Mouse (Mus musculus) MEL-GATA-1-ER (cell line): Measurements from ENCODE around the gene 9330161L09Rik.
"Not testable (repeated sequence)": the region's sequence is repeated elsewhere in the genome, so short reads cannot be mapped to it uniquely, and the experiment has no call there.

Experiments
- DNase-seq: peaks from one replicate; pipeline ENCODE4 v3.0.0-alpha.2; 2012; ENCODE audit warnings: low read depth; ENCODE audit errors: extremely low read depth

The 9330161L09Rik gene

DNA sequence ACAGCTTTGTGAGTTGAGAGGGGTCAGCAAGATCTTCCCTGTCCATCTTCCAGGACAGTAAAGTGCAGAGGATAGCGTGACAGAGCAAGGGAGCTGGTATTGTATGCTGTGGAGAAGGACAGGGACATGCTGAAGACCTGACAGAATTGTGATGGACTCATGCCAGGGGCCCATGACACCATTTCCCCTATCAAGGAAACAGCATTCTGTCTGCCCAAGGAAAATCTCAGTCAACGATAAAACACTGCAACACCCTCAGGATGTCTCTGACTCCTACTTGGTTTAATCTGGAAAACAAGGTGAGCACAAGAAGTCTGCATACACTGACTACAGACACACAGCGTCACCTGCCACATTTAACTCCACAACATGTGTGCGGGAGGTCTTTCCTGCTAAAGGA is at the start of gene 9330161L09Rik:
Gene 9330161L09Rik (minus strand): TSS at position 101 of the 400 bp plus-strand sequence.
- DNase-seq = no peak

DNA sequence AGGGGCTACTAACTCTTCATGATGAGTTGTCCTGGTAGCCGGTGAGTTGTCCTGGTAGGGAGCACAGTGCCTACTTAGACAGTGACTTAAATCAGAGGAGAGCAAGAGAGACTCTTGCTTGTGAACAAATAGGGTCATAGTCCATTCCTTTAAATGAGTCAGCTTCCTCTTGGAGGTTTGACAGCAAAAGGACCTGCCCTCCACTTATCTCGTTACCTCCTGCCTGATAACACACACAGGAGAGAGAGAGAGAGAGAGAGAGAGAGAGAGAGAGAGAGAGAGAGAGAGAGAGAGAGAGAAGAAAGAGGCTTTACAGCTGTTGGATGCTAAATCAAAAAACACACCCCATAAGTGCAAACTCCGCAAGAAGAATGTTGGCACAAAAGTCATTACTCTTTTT is 49.5 kb upstream of the 9330161L09Rik start, which contains the start of gene Ifi27l2b:
Gene Ifi27l2b (minus strand): TSS at position 84 of the 400 bp plus-strand sequence.
- DNase-seq = no peak

- DNase-seq = not testable (repeated sequence)
Measured at GRCm38 (mm10) chr12:103456727-103457126, 49.1 kb upstream of the 9330161L09Rik start.

DNA sequence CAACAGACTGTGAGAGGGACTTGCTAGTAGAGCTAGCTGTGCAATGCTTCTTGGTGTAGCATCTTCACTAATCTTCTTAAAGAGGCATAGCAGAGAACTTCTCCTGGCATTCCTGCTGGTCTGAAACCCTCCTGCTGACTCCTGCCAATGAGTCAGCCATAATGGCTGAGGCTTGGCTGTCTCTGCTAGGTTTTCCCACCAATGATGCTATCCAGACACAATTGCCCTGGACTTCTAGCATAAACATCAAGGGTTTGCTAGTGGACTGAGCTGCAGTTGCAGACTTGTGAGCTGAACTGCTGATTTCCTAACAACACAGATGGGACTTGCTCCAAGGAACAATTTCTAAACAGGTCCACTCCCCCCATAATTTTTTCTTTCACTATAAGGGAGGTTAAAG is 45.7 kb upstream of the 9330161L09Rik start:
- DNase-seq = no peak

- DNase-seq = no peak
Measured at GRCm38 (mm10) chr12:103445060-103445459, 37.4 kb upstream of the 9330161L09Rik start.

DNA sequence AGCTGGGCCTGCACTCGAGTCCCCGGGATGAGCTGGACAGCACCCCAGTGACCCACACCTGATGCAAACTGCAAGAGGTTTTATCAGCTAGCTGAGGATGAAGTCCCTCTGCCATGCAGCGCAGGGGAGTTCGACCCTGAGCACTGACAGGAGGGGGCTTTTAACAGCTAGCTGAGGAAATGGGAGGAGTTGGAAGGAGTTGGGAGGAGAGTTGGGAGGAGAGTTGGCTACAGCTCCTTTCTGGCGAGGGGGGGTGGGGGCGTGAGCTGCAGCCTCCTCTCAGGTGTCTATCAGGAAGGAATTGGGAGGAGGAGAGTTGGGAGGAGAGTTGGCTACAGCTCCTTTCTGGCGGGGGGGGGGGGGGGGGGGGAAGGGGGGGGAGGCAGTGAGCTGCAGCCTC is 36.6 kb upstream of the 9330161L09Rik start:
- not testable (repeated sequence) for DNase-seq

DNA sequence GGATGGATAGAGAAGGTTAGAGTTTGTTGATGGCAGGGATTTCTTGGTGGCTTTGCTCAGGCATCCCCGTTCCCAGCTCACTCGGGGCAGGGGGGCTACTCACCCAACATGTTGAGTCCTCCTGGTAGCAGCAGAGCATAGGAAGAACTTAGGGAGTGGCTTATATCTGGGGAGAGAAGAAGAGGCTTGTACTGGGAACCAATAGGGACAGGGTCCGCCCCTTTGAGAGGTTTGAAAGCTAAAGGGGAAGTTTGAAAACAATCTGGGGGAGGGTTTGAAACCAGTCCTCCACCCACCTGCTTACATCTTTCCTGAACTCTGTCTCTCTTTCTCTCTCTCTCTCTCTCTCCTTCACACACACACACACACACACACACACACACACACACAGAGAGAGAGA is 35.9 kb upstream of the 9330161L09Rik start, which contains the start of gene Ifi27l2a:
Gene Ifi27l2a (minus strand): TSS at position 157 of the 400 bp plus-strand sequence.
- peak; percentile 47 for DNase-seq

DNA sequence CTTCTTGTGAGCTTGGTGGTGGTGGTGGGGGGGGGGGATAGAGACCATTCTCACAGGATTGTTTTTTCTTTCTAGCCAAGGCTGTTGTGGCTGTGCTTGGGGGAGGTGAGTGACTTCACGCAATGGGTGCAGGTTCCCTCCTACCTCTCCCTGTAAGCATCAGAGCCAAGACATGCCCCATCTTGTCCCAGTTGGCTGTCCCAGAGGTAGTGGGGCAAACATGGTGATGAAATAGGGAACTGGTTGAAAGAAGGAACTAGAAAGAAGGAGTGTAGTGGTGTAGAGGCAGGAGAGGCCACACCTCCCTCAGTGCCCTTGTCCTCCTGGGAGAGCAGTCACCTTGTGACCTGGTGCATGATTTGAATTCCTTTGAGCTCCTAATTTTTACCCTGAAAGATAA is 30.0 kb upstream of the 9330161L09Rik start:
- no peak for DNase-seq

GRCm38 (mm10) chr12:103434861-103435260 is 27.2 kb upstream of the 9330161L09Rik start:
- no peak for DNase-seq

DNA sequence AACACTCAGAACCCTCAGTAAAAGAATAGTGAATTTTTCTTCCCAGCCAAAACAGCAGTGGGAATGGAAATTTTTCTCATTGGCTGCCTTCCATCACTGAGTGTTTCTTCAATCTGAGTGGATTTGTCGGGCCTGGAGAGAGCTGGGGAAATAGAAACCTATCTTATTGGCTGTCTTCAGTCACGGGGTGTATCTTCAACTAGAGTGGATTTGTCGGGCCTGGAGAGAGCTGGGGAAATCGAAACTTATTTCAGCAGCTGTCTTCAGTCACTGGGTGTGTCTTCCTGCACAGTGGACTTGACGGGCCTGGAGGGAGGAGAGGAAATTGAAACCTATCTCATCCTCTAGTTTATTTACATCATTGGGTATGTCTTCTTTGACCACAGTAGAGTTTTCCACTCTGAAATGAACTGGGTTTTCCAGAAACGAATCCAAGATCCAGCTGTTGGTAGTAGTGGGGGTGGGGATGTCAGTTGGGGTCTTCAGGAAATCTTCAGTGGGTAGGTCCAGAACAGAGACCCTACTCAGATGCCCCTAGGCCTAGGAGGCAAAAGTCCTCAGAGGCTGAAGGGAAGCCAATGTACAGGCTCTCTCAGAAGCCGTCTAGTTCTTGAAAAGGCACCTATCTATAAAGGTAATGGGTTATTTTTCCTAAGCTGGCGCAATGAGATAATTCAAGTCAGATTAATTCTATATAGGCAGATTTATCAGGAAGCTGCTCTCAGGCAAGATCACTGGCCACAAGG is 26.5 kb upstream of the 9330161L09Rik start, which contains the start of gene Ifi27:
Gene Ifi27 (plus strand): TSS at position 226 of the 746 bp plus-strand sequence.
- DNase-seq = peak; percentile 85

DNA sequence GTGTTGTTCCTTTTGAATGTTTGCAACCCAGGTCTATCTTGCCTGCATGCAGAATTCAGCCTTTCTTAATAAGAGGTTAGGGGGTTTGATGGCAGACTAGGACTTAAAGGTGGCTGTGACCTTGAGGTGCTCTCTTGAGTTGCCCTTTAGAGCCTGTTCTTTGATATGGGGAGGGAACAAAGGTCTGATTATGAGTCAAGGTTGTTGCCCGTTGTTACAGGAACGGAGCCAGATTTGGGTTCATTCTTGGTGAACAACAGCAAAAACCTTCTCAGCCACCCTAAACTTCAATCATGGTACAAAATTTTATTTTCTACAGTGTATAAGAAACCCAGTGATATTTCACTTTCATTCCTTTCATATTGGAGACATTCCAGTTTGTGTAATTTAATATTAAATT is 25.8 kb upstream of the 9330161L09Rik start:
- no peak for DNase-seq

DNA sequence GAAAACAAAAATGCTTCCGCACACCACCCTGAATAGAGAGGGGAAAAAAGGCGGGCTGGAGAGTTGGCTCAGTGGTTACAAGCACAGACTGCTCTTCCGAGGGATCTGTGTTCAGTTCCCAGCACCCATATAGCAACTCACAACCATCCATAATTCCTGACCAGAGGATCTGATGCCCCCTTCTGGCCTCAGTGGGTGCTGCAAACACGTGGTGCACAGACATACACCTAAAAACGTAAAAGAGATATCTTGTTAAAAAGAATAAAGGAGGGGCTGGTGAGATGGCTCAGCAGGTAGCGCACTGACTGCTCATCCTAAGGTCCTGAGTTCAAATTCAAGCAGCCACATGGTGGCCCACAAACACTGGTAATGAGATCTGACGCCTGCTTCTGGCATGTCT is 19.1 kb upstream of the 9330161L09Rik start:
- DNase-seq = no peak

DNA sequence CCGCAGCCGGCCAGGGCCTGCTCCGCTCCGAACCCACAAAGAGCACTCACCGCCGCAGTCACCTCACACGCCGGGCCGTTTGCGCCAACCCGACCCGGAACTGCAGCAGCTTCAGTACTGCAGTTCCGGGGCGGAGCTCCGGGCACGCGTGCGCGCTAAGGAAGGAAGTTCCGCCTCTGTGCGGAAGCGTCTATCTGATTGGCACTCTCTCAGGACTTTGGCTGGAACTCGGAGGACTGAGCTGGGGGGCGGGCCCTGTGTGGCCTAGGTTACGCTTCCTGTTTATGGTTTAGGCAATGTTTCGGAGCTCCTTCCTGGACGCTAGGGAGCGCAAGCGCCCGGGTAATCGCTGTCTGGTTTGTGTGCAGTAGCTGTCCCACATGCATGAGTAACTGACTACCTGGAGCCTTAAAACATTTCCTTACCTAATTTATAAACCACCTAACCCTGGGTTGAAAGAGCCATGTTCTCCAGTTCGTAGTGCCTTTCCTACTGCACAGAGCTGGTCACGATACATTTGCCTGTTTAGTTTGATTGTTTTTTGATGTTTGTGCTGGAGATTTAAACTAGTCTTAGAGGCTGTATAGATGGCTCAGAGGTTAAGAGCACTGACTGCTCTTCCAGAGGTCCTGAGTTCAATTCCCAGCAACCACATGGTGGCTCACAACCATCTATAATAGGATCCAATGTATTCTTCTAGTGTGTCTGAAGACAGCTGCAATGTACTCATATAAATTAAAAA is 18.3 kb upstream of the 9330161L09Rik start, which contains the start of gene Ddx24:
Gene Ddx24 (minus strand): TSS at position 102 of the 742 bp plus-strand sequence.
- DNase-seq = peak; percentile 98

GRCm38 (mm10) chr12:103425016-103425728 is 17.6 kb upstream of the 9330161L09Rik start:
- no peak for DNase-seq

- DNase-seq = no peak
Measured at GRCm38 (mm10) chr12:103408144-103408543, 524 bp upstream of the 9330161L09Rik start.

DNA sequence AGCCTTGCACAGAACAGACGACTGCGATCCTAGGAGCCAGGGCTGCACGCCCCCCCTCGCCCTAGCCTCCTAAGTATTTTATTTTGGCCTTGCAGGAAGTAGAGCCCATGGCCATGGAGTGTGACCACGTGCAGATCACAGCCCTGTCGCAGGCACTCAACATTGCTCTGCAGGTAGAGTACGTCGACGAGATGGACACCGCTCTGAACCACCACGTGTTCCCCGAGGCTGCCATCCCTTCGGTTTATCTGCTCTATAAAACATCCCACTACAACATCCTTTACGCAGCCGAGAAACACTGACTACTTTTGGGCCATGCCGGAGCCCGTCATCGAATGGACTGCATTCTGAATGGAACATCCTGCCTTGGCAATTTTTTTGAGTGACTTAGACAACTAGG is 3.5 kb downstream of the 9330161L09Rik start:
- no peak for DNase-seq

- no peak for DNase-seq
Measured at GRCm38 (mm10) chr12:103396751-103397150, 10.9 kb downstream of the 9330161L09Rik start.

GRCm38 (mm10) chr12:103395486-103396275 is 11.9 kb downstream of the 9330161L09Rik start:
- no peak for DNase-seq

GRCm38 (mm10) chr12:103393528-103393927 is 14.1 kb downstream of the 9330161L09Rik start:
- peak; percentile 91 for DNase-seq

DNA sequence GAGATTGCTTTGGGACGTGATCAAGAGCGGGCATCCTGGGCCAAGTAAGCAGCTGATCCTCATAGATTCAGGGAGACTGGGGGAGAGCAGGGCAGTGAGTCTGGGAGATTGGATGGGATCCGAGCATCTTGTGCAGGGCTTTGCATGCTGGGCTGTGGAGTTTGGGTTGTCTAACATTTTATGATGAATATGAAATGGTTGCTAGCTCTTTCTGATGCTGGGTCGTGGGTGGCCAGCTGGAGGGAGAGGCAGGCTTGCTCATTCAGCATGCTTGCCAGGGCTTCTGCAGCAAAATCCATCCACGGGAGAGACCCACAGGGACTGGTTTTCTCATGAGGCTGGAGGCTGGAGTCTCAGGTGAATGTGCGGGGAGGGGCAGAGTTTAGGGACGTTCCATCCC is 16.5 kb downstream of the 9330161L09Rik start:
- DNase-seq = no peak

DNA sequence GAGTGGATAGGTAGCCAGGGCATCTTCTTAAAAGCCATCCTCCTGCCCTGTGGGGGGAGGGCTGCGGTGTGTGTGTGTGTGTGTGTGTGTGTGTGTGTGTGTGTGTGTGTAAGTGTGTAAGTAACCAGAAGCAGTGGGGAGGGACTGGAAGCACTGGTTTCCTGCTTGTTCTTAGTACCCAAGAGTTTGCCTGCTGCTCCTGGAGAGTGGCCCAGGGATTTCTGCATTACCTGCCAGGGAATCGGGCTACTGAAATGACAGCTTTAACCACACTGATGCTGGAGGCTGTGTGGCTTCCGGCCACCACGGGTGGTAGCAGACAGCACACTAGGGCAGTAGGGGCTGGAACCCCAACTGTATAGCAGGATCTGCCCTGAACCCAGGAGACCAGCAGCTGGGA is 17.6 kb downstream of the 9330161L09Rik start:
- DNase-seq = no peak
